Mouse (Mus musculus): ENCODE measurements around the gene Phf5a.
"Not testable (repeated sequence)": the region's sequence is repeated elsewhere in the genome, so short reads cannot be mapped to it uniquely, and the experiment has no call there.

Phf5a gene

DNA sequence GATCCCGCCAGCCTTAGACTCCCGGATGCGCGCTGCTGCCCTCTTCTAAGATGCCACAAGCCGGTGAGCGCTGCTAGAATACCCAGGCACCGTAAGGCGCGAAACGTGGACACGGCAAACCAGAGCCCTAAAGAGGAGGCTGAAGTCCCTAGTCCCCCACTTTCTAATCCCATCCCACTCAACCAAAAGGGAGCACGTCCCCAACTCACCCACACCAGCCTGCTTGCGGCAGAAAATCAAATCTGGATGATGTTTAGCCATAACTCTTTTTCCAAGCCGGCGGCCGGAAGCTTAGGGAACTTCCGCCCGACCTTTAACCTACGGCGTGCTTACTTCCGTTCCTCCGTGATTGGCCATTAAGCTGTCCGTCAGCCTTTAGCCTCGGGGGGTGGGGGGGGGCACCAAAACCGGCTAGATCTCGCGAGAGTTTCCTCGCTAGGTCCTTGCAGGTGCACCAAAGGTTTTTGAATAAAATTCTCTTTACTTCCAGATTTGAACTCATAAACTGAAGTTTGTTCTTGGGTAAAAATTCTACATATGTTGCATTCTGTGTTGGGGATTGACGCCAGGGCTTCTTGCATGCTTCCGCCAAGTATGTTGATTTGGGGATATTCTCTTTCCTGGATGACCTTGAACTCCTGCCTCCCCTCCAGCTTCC is at the start of gene Phf5a:
Phf5a (minus strand) TSS at position 308 of the 658 bp plus-strand sequence.
- DNase-seq (ENCODE audit: low read depth, low spot score), result peak; percentile 95

DNA sequence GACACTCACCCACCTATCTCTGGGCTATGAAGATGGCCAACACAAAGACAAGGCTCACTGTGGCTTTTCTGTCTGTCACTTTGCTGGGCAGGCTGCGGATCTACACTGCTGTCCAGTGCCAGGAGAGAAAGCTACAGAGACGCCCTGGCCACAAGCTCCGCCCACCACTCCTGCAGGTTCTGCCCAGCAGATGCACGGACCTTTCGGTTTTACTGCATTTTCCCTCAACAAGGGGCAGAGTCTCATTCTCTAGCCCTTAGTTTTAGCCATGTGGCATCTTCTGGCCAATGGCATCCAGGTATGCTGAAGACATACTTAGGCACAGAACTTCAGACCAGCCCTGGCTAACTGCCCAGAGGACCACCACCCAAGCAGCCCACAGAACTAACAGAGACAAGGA is 49.5 kb upstream of the Phf5a start:
- DNase-seq (ENCODE audit: low read depth, low spot score), result no peak

DNA sequence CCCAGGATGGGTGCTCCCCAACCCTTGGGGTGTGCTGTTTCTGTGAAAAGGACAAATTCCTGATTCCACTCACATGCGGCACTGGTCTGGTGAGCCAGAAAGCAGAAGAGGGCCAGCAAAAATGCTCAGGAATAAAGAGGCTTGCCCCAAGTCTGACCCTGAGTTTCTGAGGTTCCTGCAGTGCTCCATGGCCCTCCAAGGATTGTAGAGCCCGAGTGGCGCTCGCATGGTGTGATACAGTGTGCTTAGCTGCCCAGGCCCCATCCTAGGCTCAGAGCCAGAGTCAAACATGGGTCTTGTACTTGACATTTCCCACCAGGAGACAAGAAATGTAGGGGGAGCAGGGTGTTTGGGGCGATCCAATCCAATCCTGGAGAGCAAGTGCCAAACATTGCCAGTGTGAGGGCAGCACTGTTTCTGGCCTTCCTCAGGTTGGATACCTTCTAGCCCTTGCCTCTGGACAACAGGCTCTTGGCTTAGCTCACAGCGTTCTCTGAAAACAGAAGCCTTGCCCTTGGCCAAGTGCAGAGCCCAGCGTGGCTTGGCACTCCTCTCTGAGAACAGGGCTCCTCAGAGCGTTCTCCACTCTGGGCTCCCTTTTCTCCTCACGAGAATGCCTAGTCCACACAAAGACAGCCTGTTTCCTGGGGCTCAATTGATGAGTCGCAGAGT is 49.0 kb upstream of the Phf5a start:
- no peak for DNase-seq (ENCODE audit: low read depth, low spot score)

DNA sequence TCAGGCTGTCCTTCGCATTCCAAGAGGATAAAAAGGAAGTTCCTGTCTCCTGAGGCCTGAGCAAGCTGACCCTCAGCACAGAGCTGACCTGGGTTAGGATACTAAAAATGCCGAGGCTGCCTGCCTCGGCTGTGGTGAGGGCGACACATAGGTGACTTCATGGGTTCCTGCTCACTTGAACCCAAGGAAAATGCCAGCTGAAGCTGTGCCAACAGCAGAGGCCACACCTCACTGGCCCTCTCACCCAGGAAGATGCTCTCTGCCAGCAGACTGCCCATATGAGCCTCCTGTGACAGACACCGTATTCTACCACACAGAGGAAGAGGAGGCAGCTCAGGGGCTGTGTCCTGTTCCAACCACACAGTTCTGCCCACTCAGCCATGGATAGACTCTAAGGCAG is 47.4 kb upstream of the Phf5a start:
- no peak for DNase-seq (ENCODE audit: low read depth, low spot score)

DNA sequence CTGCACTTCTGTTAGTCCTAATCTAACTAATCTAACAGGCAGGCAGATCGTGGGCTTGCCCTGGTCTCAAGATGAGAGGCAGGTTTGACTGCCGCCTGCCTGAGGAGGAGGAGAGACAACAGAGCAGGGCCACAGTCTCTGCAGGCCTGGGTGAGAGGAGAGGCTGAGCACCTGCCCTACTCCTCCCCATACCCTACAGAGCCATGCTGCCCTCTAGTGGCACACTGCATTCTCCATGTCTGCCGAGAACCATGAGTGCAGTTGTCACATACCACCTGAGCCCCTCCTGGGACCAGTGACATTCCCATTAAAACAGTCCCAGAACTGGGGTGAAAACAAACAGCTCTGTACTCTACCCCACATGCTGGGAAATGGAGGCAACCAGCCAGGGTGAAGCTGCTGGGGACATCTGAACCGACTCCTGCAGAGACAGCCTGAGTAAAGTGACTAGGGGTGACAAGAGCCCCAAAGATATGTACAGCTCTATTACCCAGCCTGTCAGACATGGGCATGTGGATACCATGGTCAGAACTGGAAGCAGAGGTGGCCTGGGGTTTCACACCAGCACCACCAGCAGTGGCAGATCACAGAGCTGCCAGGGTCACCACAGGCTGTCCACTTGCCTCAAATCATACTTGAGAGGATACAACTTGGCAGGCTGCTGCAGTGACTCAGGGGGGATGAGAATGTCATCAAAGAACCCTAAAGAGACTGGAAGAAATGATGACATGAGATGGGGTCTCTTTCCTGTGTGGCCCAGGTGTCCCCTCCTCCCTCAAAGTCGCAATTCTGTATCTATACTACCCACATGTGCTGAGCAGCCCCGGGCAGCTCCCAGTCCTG is 46.1 kb upstream of the Phf5a start:
- DNase-seq (ENCODE audit: low read depth, low spot score), result peak; percentile 75

DNA sequence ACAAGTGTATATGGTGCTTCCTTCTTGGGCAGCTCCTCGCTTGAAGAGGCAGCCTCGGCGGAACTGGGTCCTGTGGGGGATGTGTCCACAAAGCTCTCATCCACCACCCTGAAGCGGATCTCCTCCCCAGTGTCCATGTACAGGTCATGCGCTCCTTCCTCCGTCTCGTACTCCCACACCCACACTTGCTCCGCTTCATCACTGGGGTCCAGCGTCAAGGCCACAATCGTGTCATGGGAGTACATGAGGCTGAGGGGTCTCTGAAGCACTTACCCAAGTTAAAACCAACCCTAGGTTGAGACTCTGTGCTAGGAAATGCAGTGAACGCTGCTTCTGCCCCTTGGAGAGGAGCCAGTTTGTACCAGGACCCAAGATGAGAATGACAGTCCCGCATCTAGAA is 45.5 kb upstream of the Phf5a start:
- DNase-seq (ENCODE audit: low read depth, low spot score), result no peak

DNA sequence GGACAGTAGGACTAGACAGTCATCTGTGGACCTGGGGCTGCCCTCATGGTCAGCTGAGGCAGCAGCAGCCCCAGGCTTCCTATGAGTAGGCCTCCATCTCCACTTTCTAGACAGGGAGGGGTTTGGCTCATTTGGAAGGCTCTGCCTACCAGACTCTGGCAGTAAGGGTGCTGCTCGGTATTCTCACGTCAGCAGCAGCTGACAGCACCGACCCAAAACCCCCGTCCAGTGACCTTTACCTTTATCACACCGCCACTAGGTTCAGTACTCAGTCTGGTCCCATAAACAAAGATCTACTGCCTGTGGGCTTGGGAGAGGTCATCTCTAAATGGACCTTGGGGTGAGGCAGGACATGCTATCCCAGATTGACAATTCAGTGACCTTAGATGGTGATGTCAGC is 44.0 kb upstream of the Phf5a start:
- DNase-seq (ENCODE audit: low read depth, low spot score), result no peak

DNA sequence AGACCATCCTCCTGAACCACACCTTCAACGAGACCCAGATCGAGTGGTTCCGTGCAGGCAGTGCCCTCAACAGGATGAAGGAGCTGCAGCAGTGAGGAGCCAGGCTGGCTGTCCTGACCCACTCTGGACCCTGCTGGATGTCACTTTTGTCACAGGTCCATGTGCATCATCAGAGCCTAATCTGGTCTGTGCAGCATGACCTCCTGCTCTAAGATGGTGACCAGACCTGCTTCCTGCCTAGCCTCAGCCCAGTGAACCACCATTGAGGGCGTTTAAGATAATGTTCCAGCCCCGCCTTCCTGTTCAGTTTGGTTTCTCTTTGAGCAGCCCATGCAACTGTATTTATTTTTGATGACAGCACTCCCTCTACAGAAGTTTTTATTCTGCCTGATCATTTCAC is 43.0 kb upstream of the Phf5a start:
- no peak for DNase-seq (ENCODE audit: low read depth, low spot score)

DNA sequence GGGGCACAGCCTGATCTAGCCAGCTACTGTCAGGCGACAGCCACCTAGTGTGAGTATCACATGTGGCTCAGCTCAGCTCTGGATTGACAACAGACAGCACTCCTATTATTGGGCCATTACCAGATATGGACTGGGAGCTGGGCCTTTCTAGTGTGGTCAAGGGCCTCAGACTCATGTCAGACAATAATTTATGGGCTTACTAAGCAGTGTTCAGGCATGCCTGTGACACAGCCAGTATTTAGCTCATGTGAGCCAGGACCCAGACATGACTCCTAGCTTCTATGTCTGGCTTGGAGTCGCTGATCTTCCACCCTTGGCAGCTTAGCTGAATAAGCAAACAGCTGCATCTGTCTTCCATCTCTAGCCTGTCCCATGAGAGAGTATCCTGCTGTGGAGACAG is 40.8 kb upstream of the Phf5a start:
- peak; percentile 71 for DNase-seq (ENCODE audit: low read depth, low spot score)

DNA sequence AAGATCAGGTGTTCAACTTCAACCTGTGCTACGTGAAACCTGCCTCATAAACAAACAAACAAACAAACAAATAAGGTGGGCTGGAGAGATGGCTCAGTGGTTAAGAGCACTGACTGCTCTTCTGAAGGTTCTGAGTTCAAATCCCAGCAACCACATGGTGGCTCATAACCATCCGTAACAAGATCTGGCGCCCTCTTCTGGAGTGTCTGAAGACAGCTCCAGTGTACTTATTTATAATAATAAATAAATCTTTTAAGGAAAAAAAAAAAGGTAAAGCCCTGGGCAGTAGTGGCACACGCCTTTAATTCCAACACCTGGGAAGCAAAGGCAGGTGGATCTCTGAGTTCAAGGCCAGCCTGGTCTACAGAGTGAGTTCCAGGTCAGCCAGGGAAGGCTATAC is 37.1 kb upstream of the Phf5a start:
- not testable (repeated sequence) for DNase-seq (ENCODE audit: low read depth, low spot score)

DNA sequence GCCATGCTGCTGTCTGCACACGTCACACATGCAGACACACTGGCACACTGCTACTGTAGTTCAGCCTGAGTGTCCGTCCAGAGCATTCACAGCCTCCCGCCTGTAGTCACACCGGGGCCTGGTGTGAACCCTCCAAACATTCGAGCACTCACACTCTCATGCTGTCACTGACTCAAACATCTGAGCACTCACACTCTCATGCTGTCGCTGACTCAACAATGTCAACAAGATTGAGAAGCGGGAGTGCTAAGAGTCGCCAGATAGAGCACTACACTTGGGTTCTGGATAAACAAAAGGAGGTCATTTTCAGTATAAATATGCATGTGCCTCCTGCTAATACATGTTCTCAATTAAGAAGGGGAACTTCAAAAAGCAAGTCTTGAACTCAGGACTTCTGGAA is 36.2 kb upstream of the Phf5a start:
- DNase-seq (ENCODE audit: low read depth, low spot score), result no peak

DNA sequence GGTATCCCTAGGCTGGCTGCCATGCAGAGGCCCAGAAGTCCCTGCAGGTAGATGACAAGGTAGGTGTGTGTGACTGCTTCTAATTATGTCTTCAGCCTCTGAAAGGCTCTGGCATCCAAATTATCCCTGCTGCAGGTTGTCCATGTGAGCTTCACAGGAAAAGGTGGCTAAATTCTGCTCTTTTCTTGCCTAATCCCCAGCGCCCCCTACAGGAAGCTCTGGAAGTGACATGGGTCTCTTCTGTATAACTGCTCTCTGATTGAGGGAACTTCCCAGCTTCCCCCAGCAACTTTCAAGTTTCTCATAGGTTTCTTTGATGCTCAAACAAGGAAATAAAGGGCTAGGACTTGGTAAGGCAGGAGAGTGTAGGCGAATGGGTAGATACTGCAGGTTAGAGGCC is 33.2 kb upstream of the Phf5a start:
- DNase-seq (ENCODE audit: low read depth, low spot score), result peak; percentile 78

DNA sequence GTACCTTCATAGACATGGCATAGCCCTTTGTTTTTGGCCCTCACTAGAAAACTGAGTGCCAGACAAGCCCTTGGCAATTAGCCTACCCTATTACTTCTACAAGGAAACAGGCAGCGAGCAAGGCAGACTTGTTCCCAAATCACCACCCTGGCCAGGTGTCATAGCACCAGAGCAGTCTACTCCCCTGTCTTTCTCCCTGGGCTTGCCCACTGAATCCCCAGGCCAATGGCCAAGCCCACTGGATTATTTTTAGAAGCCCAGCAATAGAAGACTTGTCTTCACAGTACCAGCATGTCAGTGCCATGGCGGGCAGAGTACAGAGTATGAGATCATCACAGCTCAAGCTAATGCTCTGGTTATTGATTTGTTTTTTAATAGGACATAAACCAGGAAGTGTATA is 27.0 kb upstream of the Phf5a start:
- no peak for DNase-seq (ENCODE audit: low read depth, low spot score)

DNA sequence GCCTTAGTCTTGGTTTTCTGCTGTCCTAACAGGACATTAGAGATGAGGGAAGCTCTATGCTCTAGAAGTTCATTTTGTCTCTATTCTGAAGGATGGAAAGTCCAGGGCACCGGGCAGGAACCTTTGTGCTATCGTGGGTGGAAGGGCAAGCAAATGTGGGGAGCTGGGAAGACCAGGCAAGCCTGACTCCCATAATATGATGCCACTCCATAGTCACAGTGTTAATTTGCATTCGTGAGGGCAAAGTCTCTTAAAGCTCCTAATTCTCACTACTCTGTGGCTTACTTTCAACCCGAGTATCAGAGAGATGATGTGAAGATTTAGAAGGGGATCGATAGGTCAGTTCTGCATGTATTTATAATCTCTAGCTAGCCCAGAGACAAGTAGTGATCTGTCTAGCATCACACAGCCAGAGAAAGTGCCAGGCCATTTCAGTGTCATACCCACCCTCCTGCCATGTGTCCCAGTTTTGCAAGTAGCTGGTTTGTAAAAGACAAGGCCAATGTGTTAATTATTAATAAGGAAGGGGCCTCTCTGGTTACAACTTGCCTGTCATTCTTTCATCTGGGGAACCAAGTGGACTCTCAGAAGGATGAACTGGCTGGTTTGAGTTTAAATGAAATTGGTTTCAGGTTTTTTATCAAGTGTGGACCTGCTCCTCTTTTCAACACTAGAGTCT is 26.0 kb upstream of the Phf5a start:
- no peak for DNase-seq (ENCODE audit: low read depth, low spot score)

DNA sequence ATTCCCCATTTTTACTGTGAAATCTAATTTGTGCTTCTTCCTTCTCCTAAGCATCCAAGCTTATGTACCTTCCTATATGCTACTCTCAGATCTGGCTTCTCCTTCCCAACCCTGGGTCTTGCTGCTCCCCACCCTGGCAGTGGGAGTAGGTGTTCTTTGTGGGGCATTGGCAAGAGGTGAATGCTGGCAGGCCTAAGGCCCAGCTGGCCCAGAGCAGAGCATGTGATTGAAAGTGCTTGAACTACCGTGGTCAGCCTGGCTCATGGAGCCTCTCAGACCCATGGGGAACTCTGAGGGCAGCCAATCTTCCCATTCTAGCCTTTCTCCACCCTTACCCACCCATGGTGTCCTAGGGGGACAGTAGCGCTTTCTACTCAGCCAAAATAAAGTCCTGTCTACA is 24.7 kb upstream of the Phf5a start:
- no peak for DNase-seq (ENCODE audit: low read depth, low spot score)

DNA sequence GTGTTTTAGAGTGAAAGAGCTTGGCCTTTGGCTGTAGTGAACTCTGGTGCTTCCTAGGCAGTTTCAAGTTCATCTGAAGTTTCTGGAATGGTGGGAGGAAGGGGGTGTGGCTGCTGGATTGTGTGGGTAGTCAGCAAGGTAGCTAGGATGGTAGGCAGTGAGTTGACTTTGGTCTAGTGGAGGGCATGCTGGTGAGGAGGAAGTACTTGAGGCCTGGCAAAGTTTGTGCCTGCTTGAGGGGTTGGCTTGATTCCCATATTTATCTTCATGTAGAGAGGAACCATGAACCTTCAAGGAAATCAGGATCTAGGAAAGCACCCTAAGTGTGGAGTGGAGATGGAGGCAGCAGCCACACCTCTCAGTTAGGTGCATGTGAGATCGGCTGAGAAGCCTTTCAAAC is 22.3 kb upstream of the Phf5a start:
- no peak for DNase-seq (ENCODE audit: low read depth, low spot score)

DNA sequence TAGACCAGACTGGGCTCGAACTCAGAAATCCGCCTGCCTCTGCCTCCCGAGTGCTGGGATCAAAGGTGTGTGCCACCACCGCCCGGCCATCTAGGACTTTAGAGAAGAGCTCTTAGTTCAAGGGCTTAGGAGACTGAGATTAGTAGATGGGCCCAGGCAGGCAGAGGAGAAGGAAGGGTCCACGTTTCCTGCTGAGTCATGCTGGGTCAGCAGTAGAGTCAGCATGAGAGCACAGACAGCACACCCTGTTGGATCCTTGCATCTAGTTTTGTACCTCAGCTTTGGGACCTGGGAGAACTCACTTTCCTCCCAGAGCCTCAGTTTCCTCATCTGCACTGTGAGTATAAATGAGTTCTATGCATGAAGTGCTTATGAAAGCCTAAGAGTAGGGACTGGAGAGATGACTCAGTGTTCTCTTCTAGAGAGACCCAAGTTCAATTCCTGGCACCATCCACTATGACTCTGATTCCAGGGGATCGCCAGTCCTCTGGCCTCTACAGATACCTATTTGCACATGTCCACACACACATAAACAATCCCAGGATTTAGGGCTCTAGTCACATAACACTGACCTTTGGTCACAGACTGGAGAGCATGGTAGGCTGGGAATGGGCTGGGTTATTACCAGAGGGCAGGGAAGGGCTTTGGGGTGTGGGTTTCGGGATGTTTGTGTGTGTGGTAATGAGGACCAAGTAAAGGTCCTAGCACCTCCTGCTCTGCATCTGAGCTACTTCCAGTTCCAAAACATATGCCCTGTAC is 20.3 kb upstream of the Phf5a start:
- peak; percentile 17 for DNase-seq (ENCODE audit: low read depth, low spot score)

DNA sequence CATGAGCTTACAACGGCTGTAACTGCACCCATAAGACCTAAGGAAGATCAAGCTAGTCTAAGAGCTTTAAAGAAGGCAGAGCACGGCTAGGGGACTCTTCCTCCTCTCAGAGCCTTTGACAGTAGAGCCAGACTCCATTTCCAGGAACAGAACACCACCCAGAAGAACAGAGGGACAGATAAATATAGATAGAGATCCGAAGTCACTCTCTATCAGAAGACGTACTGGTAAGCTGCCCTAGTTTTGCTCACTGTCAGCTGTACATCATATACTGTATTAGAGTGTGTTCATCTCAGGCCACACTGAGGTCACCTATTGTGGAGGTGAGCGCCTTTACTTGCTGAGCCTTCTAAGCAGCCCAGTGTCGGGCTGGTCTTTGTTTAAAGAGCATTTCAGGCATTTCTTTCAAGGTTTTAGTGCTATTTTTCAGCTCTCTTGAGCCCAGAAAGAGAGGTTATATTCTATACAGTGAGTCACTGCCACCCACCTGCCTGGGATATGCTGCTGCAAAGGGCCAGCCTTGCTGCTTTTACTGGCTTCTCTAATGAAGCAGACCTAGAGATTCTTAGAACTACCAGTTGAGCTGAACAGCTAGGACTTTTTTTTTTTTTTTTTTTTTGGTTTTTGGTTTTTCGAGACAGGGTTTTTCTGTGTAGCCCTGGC is 19.6 kb upstream of the Phf5a start:
- DNase-seq (ENCODE audit: low read depth, low spot score), result no peak

DNA sequence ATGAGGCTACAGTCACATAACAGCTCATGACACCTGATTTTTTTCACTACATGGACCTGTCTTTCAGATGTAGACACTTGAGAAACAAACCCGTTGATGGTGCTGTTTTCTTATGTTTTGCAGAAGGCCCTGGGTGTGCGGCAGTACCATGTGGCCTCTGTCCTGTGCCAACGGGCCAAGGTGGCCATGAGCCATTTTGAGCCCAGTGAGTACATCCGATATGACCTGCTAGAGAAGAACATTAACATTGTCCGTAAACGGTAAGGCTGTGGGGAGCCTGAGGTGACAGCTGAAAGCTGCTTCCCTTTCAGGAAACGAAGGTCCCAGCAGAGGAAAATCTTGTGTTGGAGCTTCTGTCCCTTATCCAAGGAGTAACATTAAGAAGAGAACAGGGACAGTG is 17.5 kb upstream of the Phf5a start:
- no peak for DNase-seq (ENCODE audit: low read depth, low spot score)

DNA sequence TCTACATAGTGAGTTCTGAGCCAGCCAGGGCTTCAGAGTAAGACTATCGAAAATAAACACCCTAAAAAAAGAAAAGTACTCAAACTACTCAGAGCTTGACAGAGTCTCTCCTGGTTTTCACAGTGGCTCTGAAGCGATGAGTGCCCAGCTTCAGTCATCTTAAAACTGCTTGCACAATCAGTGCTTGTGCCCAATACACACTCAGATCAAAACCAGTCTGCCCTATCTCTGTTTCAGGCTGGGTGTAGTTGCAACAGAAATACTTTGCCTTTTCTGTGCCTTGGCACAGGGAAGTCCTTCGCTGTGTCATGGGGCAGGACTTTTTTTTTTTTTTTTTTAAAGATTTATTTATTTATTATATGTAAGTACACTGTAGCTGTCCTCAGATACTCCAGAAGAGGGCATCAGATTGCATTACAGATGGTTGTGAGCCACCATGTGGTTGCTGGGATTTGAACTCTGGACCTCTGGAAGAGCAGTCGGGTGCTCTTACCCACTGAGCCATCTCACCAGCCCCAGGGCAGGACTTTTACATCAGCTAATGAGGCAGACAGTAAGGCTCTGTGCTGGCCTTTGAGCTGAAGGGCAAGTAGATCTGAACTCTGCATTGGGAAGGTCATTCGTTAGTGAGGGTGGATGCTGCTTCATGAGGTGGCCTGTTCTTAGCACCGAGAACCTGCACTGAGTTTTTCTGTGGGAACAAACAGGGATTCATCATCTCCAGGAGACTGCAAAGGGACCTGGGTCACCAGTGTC is 15.3 kb upstream of the Phf5a start:
- no peak for DNase-seq (ENCODE audit: low read depth, low spot score)
